Mouse (Mus musculus) CD4-positive, CD25-positive, alpha-beta regulatory T cell, adult 4 months (primary cell): ENCODE data around the gene Gse1. TPM values are rescaled to one million over a fixed set of nuclear protein-coding genes. Genes with fewer than 3 reads are reported as not detected.

Source experiments
- ATAC-seq: one replicate; pipeline ENCODE4 v1.8.0; 2017
- polyA plus RNA-seq, 2 experiments: library from polyadenylated mRNA; unstranded; fragments of 100-300 nt; shearing (Covaris generic); gene quantifications; one replicate each; pipeline ENCODE4 v1.2.1; 2017

Gene Gse1
- polyA plus RNA-seq, 2 experiments from 2014 or later = 2.2 to 4.2 TPM

DNA sequence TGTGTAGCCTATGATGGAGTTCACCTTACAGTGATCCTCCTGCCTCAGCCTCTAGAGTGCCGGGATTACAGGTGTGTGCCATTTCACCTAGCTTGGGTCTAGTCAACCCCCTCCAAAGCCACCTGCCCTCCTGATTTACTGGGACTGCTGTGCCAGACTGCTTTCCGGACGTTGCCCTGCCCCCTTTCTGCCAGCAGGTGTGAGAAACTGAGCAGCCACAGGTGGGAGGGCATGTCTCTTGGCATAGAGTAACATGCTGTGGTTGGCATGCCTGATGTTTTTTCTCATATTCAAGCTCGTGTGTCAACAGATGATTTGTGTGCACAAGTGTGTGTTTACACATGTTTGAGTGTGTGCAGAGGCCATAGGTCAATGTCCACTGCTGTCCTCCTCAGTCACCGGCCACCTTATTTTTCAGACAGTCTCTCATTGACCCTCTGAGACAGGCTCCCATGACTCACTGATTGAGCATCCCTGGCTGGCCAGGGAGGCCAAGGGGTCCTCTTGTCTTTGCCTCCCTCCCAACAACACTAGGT lies 15.7 kb downstream of the Gse1 start:
- ATAC-seq = no peak

DNA sequence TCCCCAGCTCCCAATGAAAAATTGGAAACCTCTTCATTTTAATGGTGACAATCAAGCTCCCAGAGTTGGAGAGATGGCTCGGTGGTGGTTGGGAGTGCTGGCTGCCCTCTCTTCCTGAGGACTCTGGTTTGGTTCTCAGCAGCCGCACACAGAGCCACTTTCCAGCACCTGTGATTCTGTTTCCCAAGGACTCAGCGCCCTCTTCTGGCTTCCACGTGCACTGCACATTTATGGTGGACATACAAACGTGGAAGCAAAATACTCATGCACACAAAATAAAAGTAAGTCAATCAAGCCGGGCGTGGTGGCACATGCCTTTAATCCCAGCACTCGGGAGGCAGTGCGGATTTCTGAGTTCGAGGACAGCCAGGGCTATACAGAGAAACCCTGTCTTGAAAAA lies 16.3 kb downstream of the Gse1 start:
- no peak for ATAC-seq

DNA sequence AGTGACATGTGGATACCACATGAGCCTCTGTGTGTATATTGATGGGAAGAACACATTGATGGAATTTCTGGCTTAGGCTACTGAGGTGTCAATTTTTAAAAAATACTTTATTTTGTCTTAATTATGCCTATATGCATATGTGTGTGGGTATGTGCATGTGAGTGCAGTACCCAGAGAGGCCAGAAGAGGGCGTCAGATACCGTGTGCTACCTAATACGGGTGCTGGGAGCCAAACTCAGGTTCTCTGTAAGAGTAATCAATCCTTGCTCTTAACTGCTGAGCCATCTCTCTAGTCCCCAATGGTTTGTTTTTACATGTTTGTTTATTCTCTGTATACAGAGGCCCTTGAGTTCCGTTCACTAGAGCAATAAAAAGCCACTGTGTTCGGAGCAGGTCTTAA lies 19.4 kb downstream of the Gse1 start:
- no peak for ATAC-seq

DNA sequence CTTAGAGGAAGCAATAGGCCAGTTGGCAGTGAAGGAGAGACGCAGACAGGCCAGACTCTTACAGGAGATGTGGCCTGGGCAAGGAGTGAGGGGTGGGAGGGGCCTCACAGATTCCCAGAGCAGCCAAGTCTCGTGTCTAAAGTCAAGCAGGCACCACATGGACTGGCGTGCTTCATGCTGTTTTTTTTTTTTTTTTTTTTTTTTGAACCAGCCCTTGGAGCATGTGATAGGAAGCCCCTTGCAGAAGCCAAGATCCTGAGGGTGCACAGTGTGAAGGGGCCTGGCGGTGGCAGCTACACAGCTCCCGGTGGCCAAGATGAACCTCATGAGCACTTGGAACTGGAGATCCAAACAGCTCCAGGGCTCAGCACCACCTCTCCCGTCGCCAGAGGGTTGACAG lies 19.8 kb downstream of the Gse1 start:
- no peak for ATAC-seq

DNA sequence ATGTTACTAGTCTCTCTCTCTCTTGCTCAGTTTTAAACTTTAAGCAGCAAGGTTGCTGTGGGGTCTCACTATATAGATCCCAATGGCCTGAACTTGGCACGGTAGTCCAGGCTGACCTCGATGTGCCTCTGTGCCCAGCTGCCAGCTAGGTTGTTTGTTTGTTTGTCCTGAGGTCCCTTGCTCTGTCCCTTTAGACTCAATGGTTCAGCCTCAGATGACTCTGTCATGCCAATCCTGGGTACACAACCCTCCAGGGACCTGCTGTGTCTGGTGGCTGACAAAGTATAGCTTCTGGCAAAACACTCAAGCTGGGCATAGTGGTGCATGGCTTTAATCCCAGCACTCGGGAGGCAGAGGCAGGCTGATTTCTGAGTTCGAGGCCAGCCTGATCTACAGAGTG lies 20.2 kb downstream of the Gse1 start:
- no peak for ATAC-seq

GRCm38 (mm10) chr8:120249800-120250336 lies 21.6 kb downstream of the Gse1 start:
- no peak for ATAC-seq

DNA sequence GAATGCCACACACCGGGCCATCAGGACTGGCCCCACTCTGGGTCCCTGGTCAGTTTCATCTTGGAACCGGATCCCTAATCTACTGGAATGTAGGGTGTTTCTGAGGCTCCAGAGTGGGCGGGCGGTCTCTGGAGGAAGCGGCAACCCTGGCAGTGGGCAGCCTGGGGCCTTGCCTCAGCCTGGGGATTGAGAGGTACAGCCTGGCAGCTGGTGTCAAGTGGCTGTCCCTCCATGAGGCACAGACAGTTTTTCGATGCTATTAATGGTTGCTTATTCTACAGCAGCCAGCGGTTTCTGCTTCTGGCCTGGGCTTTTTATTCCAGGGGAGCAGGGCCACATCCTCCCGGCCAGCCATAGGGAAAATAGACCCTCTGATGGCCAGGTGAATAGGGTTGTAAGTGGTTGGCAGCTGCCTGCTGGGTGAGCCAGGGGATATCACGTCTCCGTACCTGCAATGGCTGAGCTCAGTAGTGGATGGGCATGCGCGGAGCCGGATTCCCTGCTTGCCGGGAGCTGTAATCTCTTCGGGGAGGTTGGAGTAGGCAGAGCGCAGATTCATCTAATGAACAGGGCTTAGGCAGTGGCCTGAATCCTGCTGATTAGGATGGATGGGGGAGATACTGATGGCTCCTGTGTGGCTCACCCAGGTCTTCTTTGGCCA lies 22.6 kb downstream of the Gse1 start:
- ATAC-seq = no peak

DNA sequence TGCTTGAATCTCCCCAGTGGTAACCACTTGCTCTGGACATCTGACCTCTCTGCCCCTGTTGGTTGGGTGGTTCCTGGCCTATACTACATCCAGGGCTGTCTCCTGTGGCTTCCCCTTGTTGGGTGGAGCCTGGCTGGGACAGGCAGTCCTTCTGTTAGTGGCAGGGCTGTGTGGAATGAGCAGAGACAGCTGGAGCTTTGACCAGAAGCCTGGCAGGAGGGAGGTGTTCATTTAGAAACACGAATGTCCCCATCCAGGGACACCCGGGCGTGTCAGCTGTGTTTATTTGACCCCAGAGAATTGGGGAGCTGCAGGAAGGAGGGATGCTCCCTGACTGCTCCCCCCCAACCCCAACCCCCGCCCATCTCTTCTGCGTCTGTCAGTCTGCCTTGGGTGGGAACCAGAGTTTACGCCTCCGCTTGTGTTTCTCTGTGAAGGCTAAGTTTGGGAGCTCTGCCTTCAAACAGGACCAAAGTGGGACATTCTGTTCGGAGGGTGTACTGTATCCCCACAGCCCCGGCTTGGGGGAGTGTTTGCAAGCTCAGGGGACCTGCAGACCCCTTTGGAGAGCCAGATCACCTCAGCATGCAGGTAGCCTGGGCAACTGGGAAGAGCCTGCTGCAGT lies 23.3 kb downstream of the Gse1 start:
- ATAC-seq = no peak

DNA sequence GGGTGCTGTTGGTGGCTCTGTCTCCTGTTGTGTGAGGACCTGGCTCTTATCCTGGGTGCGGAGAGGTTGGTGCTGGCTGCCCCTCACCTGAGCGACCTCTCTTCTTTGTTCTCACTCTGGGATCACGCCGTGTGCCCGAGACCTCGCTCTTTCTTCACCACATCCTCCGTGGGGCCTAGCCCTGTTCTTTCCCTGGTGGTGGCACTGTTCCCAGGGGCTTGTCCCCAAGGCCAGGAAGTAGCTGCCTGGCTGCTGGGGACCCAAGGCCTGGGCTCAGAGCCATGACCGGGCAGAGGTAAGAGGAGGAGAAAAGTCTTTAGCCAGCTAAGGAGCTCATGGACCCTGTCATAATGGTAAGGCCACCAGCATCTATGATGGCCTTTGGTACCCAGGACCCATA lies 25.4 kb downstream of the Gse1 start:
- no peak for ATAC-seq

DNA sequence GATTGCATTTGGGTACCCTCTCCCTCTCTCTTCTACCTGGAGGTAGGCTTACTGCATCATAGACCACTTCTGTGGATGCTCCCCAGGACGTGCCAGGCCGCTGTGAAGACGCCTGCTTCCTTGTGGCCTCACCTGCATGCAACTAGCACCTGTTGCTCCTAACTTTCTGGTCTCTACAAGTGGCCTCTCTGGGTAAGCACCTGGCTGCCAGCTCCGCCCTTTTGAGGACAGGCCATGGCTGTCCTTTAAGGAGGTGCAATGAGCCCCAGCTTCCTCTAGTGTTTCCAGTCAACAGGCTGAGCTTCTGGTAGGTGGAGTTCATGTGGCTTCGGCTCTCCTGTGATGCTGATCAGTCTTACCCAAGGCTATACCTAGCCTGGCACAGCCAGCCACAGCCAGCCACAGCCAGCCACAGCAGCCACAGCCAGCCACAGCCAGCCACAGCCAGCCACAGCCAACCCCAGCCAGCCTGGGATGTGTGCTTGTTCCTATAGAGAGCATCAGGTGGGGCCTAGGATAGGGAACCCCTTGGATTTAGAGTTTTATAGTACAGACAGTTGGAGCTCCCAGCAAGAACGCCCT lies 27.2 kb downstream of the Gse1 start:
- ATAC-seq = no peak

DNA sequence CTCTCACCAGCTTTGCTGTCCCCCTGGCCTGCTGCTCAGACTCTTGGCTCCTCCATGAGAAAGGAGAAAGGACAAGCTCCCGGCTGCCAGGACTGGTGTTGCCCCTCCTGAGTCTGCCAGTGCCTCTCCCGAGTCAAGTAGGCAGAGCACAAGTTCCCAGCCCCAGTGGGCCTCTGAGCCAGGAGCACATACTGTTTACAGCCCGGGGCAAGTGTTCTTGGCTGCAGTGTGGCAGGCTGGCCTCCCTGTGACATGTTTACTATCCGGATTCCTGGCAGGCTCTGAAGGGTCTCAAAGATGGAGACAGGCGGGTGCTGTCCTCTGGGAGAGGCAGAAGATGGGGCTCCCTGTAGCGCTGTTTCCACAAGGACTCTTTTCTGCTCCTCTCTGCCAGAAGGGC lies 28.7 kb downstream of the Gse1 start:
- ATAC-seq = no peak

- no peak for ATAC-seq
Observed at GRCm38 (mm10) chr8:120259206-120259605, 30.9 kb downstream of the Gse1 start.

DNA sequence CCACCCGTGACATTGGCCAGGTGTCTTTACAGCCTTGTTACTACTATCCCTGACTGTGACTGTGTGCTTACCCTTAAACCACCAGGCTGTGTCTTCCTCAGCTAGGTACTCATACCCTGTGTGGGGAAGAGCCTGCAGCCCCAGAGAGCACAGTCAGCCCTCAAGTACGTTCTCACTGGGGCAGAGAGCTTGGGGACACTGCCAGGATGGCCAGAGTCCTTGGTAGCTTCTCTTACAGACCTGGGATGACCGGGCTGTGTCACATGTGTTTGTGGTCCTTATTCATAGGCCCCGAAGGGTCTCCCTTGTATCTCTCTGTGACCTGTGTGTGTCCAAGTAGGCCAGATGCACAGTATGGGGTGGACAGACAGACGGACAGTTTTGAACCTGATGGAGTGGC lies 32.4 kb downstream of the Gse1 start:
- ATAC-seq = no peak

DNA sequence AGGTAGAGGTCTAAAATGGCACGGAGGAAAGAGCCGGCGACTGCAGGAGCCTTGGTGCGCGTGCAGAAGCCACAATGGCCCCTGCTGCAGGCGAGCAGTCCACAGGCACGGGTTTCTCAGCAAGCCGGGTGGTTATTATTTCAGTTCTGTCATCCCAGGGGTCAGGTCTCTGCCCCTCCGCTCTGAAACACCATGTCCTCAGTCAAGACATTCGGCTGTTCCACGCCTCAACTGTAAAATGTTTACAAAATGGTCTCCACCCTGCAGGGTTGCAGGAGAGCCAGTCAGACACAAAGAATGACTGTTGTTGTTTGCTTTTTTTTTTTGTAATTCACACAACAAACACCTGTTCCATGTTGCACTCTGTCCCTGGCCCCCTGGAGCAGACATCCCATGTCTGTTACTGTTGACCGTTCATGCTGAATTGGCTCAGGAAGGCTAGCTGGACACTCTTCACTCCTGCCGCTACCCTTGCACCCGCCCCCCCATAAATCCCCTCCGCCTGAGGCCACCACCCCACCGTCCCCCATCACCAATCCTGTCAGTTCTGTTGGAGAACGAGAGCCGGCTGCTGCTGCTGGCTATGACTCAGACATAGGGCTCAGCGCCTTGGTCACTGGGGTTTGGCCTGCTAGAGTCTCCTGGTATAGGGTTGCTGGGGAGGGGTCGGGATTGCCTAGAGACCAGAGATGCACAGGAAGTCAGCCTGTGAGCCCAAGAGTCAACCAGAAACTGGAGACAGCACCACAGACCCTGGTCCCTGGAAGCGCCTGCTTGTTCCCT lies 33.3 kb downstream of the Gse1 start:
- no peak for ATAC-seq

GRCm38 (mm10) chr8:120263879-120264278 lies 35.6 kb downstream of the Gse1 start:
- ATAC-seq = no peak

- ATAC-seq = no peak
Observed at GRCm38 (mm10) chr8:120264388-120264943, 36.2 kb downstream of the Gse1 start.

- no peak for ATAC-seq
Observed at GRCm38 (mm10) chr8:120264944-120265453, 36.7 kb downstream of the Gse1 start.

DNA sequence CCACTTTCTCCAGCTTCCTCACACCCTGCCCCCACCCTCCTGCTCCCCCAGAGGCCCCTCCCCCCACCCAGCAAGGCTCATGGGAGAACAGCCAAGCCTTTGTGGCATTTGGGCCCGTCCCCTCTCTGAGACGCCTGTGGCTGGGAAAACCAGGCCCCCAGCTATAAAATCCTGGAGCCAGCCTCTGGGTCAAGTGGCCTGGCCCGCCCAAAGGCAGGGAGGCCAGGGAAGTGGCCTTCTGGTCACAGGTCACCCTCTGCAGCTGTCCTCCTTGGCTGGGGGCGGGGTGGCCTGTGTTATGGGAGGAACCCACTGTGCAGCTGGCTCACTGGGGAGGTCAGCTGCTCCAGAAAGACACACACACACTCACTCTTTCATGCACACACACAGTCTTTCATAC lies 37.2 kb downstream of the Gse1 start:
- ATAC-seq = no peak

DNA sequence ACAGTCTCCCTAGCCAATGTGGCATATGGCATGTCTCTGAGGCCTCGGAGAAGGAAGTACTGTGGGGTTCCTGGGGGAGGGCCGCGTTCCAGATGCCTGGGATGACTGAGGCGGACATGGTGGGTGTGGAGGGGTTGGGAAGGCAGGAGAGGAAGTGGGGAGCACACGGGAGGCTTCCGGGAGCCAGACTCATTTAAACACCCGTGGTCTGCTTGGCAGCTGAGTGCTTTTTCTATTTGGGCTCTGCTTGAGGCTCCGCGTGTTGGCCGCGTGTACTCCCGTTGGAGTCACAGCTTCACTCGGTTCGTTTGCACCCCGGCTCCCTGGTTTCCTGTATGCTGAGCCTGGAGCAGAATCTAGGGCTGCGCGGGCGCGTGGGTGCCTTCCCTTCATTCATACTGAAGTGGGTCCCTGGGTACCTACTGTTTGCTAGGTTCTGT lies 40.3 kb downstream of the Gse1 start:
- ATAC-seq = no peak

DNA sequence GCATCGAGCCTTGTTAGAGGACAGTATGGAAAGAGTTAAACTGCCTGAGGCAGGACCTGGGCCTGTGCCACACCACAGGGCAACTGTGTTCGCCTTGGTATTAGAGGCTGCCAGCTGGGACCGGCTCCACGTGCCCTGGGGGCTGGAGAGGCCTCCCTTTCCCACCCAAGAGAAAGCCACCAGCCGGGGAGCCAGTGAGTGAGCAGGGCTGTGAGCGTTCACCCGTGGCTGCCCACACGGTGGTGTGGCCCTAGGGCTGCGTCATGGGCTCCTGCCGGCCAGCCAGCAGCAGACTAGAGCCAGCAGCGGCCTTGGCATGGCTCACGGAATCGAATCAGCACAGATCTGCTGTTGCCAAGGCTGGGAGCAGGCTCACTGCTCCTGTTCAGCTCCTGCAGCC lies 42.2 kb downstream of the Gse1 start:
- no peak for ATAC-seq

GRCm38 (mm10) chr8:120273430-120273829 lies 45.2 kb downstream of the Gse1 start:
- ATAC-seq = no peak
